Mouse (Mus musculus) right cerebral cortex, postnatal 10 days (tissue): ENCODE measurements at regions not wholly inside any gene's neighbourhood (a gene's known extent, or its start where the extent isn't known, plus 50 kb on each side); places are given as distances from the start of the nearest gene placed in this dataset.
A peak's percentile ranks its signal among the peaks of the same experiment; 100 is the strongest.

Source experiments
- DNase-seq, 2 experiments: peaks; one replicate each; pipeline ENCODE4 v3.0.0; 2021; ENCODE audit warnings: low spot score in 2 of 2

DNA sequence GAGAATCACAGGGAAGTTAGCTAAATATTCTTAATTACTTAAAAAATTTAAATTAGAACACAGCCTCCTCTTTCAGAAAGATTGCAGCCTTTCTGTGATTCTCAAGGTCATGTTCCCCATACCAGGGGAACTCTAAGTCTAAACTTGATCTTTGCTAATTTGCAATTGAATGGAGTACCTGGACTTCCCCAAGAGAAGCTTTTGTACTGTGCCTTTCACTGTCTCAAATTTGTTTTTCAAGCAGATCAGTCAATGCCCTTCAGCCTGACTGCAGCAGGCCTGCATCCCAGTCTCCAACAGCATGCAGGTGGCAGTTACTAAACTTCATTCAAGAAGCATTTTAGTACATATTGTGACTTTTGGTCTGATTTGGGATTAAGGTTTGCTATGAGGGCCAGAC lies 611.8 kb downstream of the Snca start:
- no peak for DNase-seq

DNA sequence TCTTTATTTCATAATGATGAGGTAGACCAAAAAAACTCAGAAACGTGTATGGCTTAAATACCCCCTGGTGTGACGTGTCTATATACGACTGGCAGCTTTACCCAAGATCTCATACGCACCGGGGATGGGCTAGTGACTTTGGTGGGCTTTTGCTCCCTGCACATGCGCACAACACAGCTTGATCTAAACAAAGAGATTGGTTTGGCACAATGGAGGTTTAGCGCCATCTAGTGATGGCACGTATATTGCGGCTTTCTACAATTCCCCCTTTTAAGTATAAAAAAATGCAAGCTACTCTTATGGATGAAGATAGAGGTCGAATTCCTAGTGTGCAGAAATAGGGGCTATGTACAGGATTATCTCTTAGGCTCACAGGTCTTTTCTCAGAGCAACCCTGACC lies 628.1 kb downstream of the Snca start:
- DNase-seq = peak; percentile 12 to 17
